Mouse (Mus musculus) olfactory bulb, adult 2 months (tissue): ENCODE data around the gene Mrs2. TPM values are rescaled to one million over a fixed set of nuclear protein-coding genes. Genes with fewer than 3 reads are reported as not detected.

Source experiments
- H3K27ac ChIP-seq: fragments of 200-500 bp; 2 replicates; pipeline ENCODE4 v1.5.1; 2012; ENCODE audit warnings: low read depth, low read length; ENCODE audit not compliant: insufficient read depth
- H3K4me1 ChIP-seq: fragments of 200-500 bp; 2 replicates; pipeline ENCODE4 v1.6.1; 2012; ENCODE audit warnings: low read length; ENCODE audit not compliant: control insufficient read depth, insufficient read depth
- H3K4me3 ChIP-seq: fragments of 200-500 bp; 2 replicates; pipeline ENCODE4 v1.5.1; 2012; ENCODE audit warnings: mild to moderate bottlenecking, low read depth, low read length, moderate library complexity; ENCODE audit not compliant: insufficient read depth
- CTCF ChIP-seq: fragments of 200-500 bp; IDR thresholded peaks from 2 replicates; pipeline ENCODE4 v1.5.1; 2012; ENCODE audit warnings: low read depth, mild to moderate bottlenecking, low read length, moderate library complexity; ENCODE audit not compliant: insufficient read depth
- POLR2A ChIP-seq: fragments of 200-500 bp; IDR thresholded peaks from 2 replicates; pipeline ENCODE4 v1.6.1; 2012; ENCODE audit warnings: mild to moderate bottlenecking, low read depth, low read length, moderate library complexity; ENCODE audit not compliant: insufficient read depth
- WGBS: fragments of 180-500 bp; shearing (Covaris S2); methylation state at CpG from one replicate; pipeline ENCODE4 v1.1.7; 2018; 5-methylcytosine and 5-hydroxymethylcytosine counted together
- polyA plus RNA-seq: library from polyadenylated mRNA; stranded (reverse); fragments of >200 nt; gene quantifications from 2 replicates; pipeline ENCODE4 v1.2.4, GENCODE M21; 2012; ENCODE audit warnings: low replicate concordance; ENCODE audit not compliant: missing spikeins, insufficient read depth, insufficient read length

Mrs2 gene
- polyA plus RNA-seq, 1 experiment: not detected

DNA sequence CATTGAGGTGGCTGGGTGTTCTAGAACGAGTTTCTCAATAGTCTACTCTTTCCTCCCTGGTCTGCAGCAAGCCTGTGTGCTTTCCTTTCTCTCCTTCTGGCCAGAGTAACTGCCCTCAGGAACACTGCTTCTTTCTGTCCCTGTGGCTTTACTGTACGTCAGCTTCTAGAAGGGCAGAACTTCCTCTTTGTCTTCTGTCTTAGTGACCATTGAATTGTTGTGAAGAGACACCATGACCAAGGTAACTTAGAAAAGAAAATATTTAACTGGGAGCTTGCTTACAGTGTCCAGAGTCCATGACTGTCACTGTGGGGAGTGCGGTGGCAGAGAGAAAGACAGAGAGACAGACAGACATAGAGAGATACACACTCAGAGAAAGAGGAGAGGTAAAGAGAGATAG, 60.1 kb downstream of the Mrs2 start:
- Histone ChIP-seq H3K4me3 (no peak overlapping the region), H3K27ac (no peak overlapping the region), H3K4me1 (peaks cover under 1% of the 10 kb centered on the region)
- 79% methylated on average over 3 of the region's 3 CpGs for WGBS
- TF ChIP-seq CTCF: no peak
- TF ChIP-seq POLR2A: no peak

DNA sequence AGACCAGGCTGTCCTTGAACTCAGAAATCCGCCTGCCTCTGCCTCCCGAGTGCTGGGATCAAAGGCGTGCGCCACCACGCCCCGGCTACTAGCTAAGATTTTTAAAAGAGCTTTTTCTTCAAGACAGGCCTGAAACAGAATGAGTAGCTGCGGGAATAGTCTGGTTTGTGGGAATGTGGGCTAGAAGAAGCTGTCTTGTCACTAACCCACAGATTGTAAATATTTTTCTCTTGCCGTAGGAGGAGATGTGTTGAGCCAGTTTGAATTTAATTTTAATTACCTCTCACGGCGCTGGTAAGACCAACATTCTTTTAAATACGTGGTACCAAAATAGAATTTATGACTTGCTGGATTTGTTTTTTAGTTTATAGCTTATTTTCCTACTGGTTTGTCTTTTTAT, 61.5 kb downstream of the Mrs2 start:
- 57% methylated on average over 11 of the region's 11 CpGs for WGBS
- TF ChIP-seq POLR2A (no peak), CTCF (no peak)
- H3K4me3 ChIP-seq: no peak overlapping the region
- H3K27ac ChIP-seq: no peak overlapping the region
- no peaks in the 10 kb centered on the region for H3K4me1 ChIP-seq

DNA sequence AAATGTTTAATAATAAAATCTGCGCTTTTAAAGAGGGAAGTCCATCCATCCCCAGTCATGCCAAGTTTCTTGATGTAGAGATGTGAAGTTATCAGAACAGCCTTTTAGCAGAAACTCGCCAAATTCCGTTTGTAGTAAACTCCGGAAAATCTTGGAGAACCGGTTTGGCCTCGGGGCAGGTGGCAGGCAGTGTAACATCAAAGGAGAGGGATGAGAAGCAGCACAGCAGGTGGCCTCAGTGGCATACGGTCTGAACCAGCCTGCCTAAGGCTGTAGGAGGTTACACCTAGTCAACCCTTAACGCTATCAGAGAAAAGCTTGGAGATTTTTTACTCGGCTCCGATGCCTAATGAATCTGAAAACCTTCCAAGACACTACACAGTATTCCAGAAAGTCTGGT, 64.7 kb downstream of the Mrs2 start:
- Histone ChIP-seq H3K27ac (no peak overlapping the region), H3K4me1 (no peaks in the 10 kb centered on the region), H3K4me3 (no peak overlapping the region)
- TF ChIP-seq POLR2A: no peak
- TF ChIP-seq CTCF: no peak
- 53% methylated on average over 10 of the region's 10 CpGs for WGBS

DNA sequence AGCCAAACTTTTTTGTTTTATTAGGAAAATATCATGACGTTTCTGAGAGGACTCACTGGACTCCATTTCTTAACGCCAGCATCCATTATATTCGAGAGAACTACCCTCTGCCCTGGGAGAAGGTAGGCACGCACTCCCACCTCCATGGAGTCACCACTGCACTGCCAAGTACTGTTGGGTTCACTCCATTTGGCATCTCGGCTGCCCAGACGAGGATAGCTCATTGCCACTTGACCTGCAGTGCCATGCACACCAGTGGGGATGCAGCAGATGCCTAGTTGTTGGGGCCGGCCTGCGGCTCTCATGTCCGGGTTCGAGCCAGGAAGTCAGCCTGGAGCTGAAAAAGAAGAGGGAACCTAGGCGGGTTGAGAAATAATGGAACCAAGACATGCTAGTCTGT, 65.1 kb downstream of the Mrs2 start:
- Histone ChIP-seq H3K4me3 (no peak overlapping the region), H3K4me1 (no peaks in the 10 kb centered on the region), H3K27ac (no peak overlapping the region)
- TF ChIP-seq POLR2A (no peak), CTCF (no peak)
- 76% methylated on average over 11 of the region's 11 CpGs for WGBS

DNA sequence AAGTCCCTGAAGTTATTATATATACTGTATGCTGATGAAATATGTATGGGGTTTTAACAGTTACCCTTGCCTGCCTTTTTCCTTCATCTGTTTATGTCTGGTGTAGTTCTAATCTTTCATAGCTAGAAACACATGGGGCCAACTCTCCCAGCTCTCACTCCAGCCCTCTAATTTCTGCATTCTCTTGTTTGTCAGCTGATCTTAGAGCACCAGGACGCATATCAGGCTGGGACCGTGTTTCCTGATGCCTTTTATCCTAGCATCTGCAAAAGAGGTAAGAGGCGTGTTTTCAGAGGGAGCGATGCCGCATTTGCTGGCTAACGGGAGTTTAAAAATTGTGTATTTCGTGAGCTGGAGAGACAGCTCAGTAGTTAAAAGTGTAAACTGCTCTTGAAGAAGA, 67.5 kb downstream of the Mrs2 start:
- Histone ChIP-seq H3K4me1 (no peaks in the 10 kb centered on the region), H3K27ac (no peak overlapping the region), H3K4me3 (no peak overlapping the region)
- no peak for TF ChIP-seq POLR2A
- no peak for TF ChIP-seq CTCF
- WGBS: 53% methylated on average over 7 of the region's 7 CpGs

DNA sequence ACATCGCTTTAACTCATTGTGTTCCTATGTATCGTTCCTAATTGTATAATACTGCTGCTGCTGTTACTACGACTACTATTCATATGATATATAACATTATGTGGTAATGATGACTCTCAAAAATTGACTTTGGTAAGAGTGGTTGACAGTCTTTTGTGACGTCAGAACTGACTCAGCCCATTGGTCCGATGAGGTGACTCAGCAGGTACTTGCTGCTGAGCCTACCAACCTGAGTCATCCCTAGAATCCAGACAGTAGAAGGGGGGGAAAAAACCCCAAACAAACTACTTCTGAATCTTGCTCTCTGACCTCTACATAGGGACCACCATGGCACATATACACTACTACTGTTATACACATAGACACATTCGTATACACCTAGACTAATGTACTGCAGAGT, 71.3 kb downstream of the Mrs2 start:
- Histone ChIP-seq H3K27ac (no peak overlapping the region), H3K4me3 (no peak overlapping the region), H3K4me1 (no peaks in the 10 kb centered on the region; the same call in 1 of the 2 replicates)
- TF ChIP-seq CTCF: no peak
- TF ChIP-seq POLR2A: no peak
- 89% methylated on average over 6 of the region's 6 CpGs for WGBS

DNA sequence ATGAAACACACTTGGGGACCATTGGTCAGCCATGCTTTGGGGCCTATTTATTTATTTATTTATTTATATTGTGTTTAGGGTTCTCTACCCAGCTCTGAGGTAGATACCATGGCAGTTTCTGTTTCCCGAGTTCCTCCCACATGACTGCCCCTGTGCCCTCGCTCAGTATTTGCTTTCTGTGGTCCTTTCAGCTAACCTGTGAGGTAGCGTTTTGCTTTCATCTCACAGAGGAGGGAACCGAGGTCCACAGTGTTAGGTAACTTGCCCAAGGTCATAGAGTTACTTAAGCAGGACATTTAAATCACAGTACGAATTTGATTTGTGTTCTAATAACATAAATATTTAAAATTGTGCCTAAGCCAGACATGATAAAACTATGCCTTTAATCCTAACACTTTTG, 73.0 kb downstream of the Mrs2 start:
- Histone ChIP-seq H3K4me1 (peaks cover 2% of the 10 kb centered on the region), H3K4me3 (no peak overlapping the region), H3K27ac (no peak overlapping the region)
- WGBS: 94% methylated on average over 5 of the region's 5 CpGs
- TF ChIP-seq CTCF: no peak
- TF ChIP-seq POLR2A: no peak

DNA sequence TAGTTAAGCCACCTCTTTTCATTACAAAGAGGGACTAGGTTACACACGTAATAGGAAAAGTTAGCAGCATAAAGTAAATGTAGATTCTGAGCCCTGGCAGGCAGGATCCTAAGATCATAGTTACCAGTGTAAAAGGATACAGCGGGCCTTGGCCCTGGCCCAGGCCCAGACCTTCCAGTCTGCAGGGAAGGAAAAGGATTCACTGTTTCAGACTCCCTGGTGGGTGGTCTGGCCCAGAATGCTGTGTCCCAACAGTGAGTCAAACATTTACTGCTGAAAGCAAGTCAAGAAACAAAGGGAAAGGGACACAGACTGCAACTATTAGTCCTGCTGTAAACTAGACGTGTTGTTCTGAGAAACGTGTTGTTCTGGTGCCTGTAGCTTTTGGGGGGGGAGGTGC, 74.6 kb downstream of the Mrs2 start:
- Histone ChIP-seq H3K4me1 (peaks cover 2% of the 10 kb centered on the region), H3K4me3 (no peak overlapping the region), H3K27ac (no peak overlapping the region)
- 28% methylated on average over 4 of the region's 4 CpGs for WGBS
- TF ChIP-seq CTCF (no peak), POLR2A (no peak)

DNA sequence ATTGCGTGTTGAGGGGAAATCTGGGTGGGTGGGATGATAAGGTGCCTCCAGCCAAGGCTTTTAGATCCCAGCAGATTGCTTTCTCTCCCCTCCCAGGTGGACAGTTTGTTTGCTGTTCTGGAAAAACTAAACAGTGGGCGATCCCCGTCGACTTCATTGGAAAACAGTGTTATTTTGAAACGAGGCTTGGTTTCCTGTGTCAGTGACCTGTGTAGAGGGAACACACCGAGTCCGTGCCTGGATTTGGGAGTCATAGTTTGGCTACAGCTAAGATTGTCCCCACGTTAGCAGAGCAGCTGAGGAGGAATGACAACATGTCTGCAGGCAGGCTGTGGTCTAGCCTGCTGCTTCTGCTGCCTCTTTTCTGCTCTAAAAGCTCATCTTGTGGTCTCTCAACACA, 76.9 kb downstream of the Mrs2 start:
- H3K27ac ChIP-seq: no peak overlapping the region
- no peak overlapping the region for H3K4me3 ChIP-seq
- peaks cover 2% of the 10 kb centered on the region for H3K4me1 ChIP-seq
- TF ChIP-seq POLR2A (no peak), CTCF (no peak)
- WGBS: 75% methylated on average over 8 of the region's 8 CpGs
